Mouse (Mus musculus) lung, embryonic 14.5 days (tissue): ENCODE results near the gene C2. TPM values are rescaled to one million over a fixed set of nuclear protein-coding genes. Genes with fewer than 3 reads are reported as not detected.
"Not testable (repeated sequence)": the region's sequence is repeated elsewhere in the genome, so short reads cannot be mapped to it uniquely, and the experiment has no call there.

Source experiments
- ATAC-seq: fragments of 200-750 bp; cut with Nextera tagmentation; 2 replicates; pipeline ENCODE4 v1.8.0; 2017; ENCODE audit warnings: mild to moderate bottlenecking, moderate TSS enrichment, moderate library complexity; ENCODE audit not compliant: insufficient read depth
- DNase-seq: peaks from one replicate; pipeline ENCODE4 v3.0.0-alpha.2; 2015
- H3K27ac ChIP-seq: fragments of 300-500 bp; sonication (generic); 2 replicates; pipeline ENCODE4 v1.5.1; 2014; ENCODE audit warnings: low read depth, mild to moderate bottlenecking, moderate library complexity
- H3K27me3 ChIP-seq: fragments of 300-500 bp; sonication (generic); 2 replicates; pipeline ENCODE4 v1.6.1; 2014; ENCODE audit warnings: low read length, control low read depth; ENCODE audit not compliant: insufficient read depth
- H3K36me3 ChIP-seq: fragments of 300-500 bp; sonication (generic); 2 replicates; pipeline ENCODE4 v1.6.1; 2014; ENCODE audit warnings: control low read depth; ENCODE audit not compliant: insufficient read depth
- H3K4me1 ChIP-seq: fragments of 300-500 bp; sonication (generic); 2 replicates; pipeline ENCODE4 v1.6.1; 2014; ENCODE audit warnings: antibody characterized with exemption, control low read depth; ENCODE audit not compliant: insufficient read depth
- H3K4me2 ChIP-seq: fragments of 300-500 bp; sonication (generic); 2 replicates; pipeline ENCODE4 v1.6.1; 2014; ENCODE audit warnings: mild to moderate bottlenecking
- H3K4me3 ChIP-seq: fragments of 300-500 bp; sonication (generic); 2 replicates; pipeline ENCODE4 v1.5.1; 2014; ENCODE audit warnings: low read depth, low read length
- H3K9ac ChIP-seq: fragments of 300-500 bp; sonication (generic); 2 replicates; pipeline ENCODE4 v1.6.1; 2014
- H3K9me3 ChIP-seq: fragments of 300-500 bp; sonication (generic); 2 replicates; pipeline ENCODE4 v1.6.1; 2016; ENCODE audit warnings: low read depth, low read length, control low read depth
- CTCF ChIP-seq: IDR thresholded peaks from 2 replicates; pipeline ENCODE4 v1.5.1; 2016; ENCODE audit warnings: antibody characterized with exemption, low read depth
- WGBS: fragments of 180-500 bp; shearing (Covaris S2); extraction: QIAGEN DNeasy Blood & Tissue Kit; methylation state at CpG from one replicate; pipeline ENCODE4 v1.1.7; 2014; 5-methylcytosine and 5-hydroxymethylcytosine counted together
- microRNA-seq: library from miRNA; unstranded; fragments of <30 nt; microRNA quantifications from one replicate; pipeline ENCODE4, GENCODE M21; 2016; ENCODE audit warnings: borderline number of aligned reads
- polyA plus RNA-seq: library from polyadenylated mRNA; unstranded; fragments of >200 nt; fragmentation: Nextera tagmentation; extraction: Ambion mirVana; gene quantifications from 2 replicates; pipeline ENCODE4 v1.2.1, GENCODE M21; 2014

The C2 gene
- polyA plus RNA-seq, 1 experiment from 2014 or later = 1.4 TPM

DNA sequence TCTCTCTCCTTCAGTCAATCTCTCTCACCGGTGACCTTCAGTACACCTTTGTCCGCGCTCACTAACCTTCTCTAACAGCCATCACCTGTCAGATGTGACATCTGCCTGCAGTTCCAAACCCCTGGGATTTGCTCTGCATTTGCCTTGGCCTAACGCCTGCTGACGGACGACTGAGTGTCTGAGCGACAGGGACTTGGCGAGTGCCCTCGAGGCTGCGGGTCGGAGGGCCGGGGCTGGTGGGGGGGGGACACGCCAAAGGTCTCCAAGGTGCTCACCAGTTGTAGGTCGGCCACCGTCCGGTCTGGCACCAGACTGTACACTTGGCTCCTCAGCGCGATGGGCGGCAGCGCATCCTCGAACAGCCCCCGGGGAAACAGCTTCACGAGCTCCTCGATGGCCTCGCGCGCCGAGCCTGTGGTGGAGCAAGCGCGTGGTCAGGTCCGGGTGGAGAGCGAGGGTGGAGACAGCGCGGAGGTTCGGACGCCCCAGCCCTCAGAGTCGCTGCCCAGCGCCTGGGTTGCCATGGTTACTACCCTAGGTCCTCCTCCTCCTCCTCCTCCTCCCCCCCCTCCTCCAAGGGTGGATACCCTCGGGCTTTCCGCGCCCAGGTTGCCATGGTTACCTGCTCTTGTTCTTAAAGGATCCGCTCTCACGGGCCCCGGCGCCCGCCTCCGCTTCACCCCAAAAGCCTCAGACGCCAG lies 61.8 kb downstream of the C2 start:
- Histone ChIP-seq H3K9me3 (no peaks in the 10 kb centered on the region), H3K27ac (peak overlapping the region; percentile 48; the same call in 1 of the 2 replicates), H3K36me3 (peaks cover 38% of the 10 kb centered on the region), H3K4me1 (no peaks in the 10 kb centered on the region), H3K27me3 (no peaks in the 10 kb centered on the region), H3K4me2 (peak overlapping the region; percentile 90), H3K4me3 (peak overlapping the region; percentile 78), H3K9ac (peak overlapping the region; percentile 66)
- WGBS = 4% methylated on average over 39 of the region's 48 CpGs
- no peak for TF ChIP-seq CTCF
- DNase-seq (no peak), ATAC-seq (peak; percentile 85)

DNA sequence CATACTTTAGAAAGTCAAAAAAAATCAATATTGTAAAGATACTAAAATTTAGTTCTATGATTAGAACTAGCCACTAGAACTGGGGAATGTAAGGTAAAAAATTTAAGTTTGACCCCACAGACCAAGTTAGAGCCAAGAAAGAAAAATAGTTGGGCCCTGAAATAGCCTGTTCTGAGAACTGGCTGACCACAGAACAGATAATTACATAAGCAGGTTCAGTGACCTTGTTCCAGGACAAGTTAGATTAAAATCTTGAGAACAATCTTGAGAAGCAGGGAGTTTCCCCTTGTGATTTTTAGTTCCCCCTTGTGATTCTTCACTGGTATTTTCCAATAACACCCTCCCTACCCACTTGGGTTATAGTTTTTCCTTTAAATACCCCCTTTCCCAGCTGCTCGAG lies 67.3 kb downstream of the C2 start:
- not testable (repeated sequence) for H3K4me3 ChIP-seq, H3K9me3 ChIP-seq, ATAC-seq, H3K27ac ChIP-seq, H3K27me3 ChIP-seq, H3K9ac ChIP-seq, DNase-seq, H3K4me2 ChIP-seq, H3K4me1 ChIP-seq
- peaks cover 39% of the 10 kb centered on the region for H3K36me3 ChIP-seq
- 83% methylated on average over 1 of the region's 1 CpGs for WGBS

DNA sequence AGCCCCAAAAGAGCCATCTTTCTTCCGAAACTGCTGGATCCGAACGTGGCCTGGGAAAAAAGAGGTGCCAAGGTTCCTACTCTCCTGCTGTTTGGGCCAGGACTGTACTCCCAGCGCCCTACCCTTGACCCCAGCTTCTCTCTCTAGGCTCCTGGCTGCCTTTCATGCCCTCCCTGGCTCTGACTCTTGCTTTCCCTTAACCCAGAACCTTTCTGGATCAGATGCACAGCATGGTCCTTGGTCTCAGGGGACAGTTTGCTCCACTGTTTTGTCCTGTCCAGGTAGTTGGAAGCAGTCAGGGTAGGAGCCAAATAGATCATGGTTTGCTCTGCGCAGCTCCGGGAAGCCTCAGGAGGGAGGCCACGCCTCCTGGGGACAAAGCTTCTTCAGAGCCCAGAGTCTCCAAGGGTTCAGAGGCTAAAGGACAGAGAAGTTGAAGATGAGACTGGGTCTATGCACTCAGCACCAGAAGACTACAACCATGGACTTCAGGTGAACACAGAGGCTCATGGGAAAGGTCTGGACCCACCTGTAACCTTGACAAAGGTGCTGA lies 83.2 kb downstream of the C2 start:
- no peak overlapping the region for H3K4me3 ChIP-seq
- H3K4me2 ChIP-seq = no peak overlapping the region
- no peak for DNase-seq
- WGBS = 77% methylated on average over 7 of the region's 7 CpGs
- H3K4me1 ChIP-seq = no peaks in the 10 kb centered on the region
- no peak overlapping the region for H3K9ac ChIP-seq
- H3K27me3 ChIP-seq = no peaks in the 10 kb centered on the region
- no peak for TF ChIP-seq CTCF
- H3K27ac ChIP-seq = no peak overlapping the region
- no peaks in the 10 kb centered on the region for H3K9me3 ChIP-seq
- no peak for ATAC-seq
- no peaks in the 10 kb centered on the region for H3K36me3 ChIP-seq

DNA sequence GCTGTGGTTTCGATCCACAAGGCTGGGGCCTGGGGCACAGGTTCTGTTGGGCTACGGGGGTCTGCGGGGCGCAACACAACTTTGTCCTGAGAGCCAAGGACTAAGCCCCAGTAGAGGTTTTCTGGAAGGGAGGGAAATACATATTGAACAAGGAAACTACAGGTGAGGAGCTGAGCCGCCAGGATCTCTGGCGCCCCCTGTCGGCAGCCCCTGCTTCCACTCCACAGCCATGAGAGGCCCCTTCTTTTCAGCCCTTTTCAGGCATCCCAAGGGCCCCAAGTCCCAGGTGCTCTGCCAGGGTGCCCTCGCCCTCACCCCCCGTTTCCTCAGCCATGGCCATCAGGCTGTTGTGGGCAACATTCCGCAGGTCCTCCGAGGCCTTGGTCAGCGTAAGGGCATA lies 84.3 kb downstream of the C2 start:
- H3K4me2 ChIP-seq, H3K9me3 ChIP-seq, H3K27me3 ChIP-seq, H3K9ac ChIP-seq, H3K36me3 ChIP-seq, ATAC-seq, H3K4me3 ChIP-seq, H3K27ac ChIP-seq, H3K4me1 ChIP-seq: not testable (repeated sequence)
- peak; percentile 41 for DNase-seq
- TF ChIP-seq CTCF = peak; percentile 71
- WGBS = 62% methylated on average over 12 of the region's 12 CpGs

Small RNAs within 50 kb of the gene (microRNA-seq; reads per million reads assigned to microRNA genes)
- gene Mir6970 = not detected
- 2.1 reads per million for gene Mir6971
- not detected for gene Mir6972

Other genes with a start within 250 kb of the C2 start
- gene Tnxb, start 227.7 kb downstream of the C2 start, polyA plus RNA-seq = 0.38 and 0.45 TPM in 2 replicates
- gene C4b, start 154.4 kb downstream of the C2 start, polyA plus RNA-seq = not detected in 2 replicates
- not detected in 2 replicates for gene Cyp21a1, start 93.7 kb downstream of the C2 start, polyA plus RNA-seq
- gene Stk19, start 61.3 kb downstream of the C2 start, polyA plus RNA-seq = 22.2 and 25.0 TPM in 2 replicates
- 56.0 and 71.5 TPM in 2 replicates for gene Dxo, start 61.2 kb downstream of the C2 start, polyA plus RNA-seq
- gene Skiv2l, start 48.1 kb downstream of the C2 start, polyA plus RNA-seq = 44.6 and 50.3 TPM in 2 replicates
- 110 and 115 TPM in 2 replicates for gene Nelfe, start 47.9 kb downstream of the C2 start, polyA plus RNA-seq
- gene Cfb, start 35.7 kb downstream of the C2 start, polyA plus RNA-seq = 1.8 and 2.5 TPM in 2 replicates
- 0.81 and 1.2 TPM in 2 replicates for gene Zbtb12, start 18.8 kb downstream of the C2 start, polyA plus RNA-seq
- gene Gm20547, start 16.2 kb downstream of the C2 start, polyA plus RNA-seq = not detected in 2 replicates
- 64.1 and 71.0 TPM in 2 replicates for gene Ehmt2, start 204 bp upstream of the C2 start, polyA plus RNA-seq
- gene Slc44a4, start 16.2 kb upstream of the C2 start, polyA plus RNA-seq = 0.42 and 0.55 TPM in 2 replicates
- 10.6 and 11.6 TPM in 2 replicates for gene Neu1, start 33.0 kb upstream of the C2 start, polyA plus RNA-seq
- 0.16 and 0.35 TPM in 2 replicates for gene Hspa1b, start 61.0 kb upstream of the C2 start, polyA plus RNA-seq
- gene Gm20481, start 71.6 kb upstream of the C2 start, polyA plus RNA-seq = 1.3 TPM in 1 of 2 replicates, not detected in the other
- 2.0 and 2.1 TPM in 2 replicates for gene Hspa1a, start 73.9 kb upstream of the C2 start, polyA plus RNA-seq
- 0.83 and 1.1 TPM in 2 replicates for gene Hspa1l, start 74.4 kb upstream of the C2 start, polyA plus RNA-seq
- 241 and 265 TPM in 2 replicates for gene Lsm2, start 83.6 kb upstream of the C2 start, polyA plus RNA-seq
- 135 and 161 TPM in 2 replicates for gene Vars, start 102.7 kb upstream of the C2 start, polyA plus RNA-seq
- gene Vwa7, start 118.3 kb upstream of the C2 start, polyA plus RNA-seq = 0.11 and 0.47 TPM in 2 replicates
- gene Sapcd1, start 129.8 kb upstream of the C2 start, polyA plus RNA-seq = 16.1 and 17.2 TPM in 2 replicates
- gene Msh5, start 148.5 kb upstream of the C2 start, polyA plus RNA-seq = 4.2 and 4.6 TPM in 2 replicates
- 67.1 and 73.6 TPM in 2 replicates for gene Clic1, start 151.7 kb upstream of the C2 start, polyA plus RNA-seq
- 319 and 338 TPM in 2 replicates for gene Ddah2, start 160.8 kb upstream of the C2 start, polyA plus RNA-seq
- 0.38 TPM in 1 of 2 replicates, not detected in the other for gene Ly6g6c, start 167.1 kb upstream of the C2 start, polyA plus RNA-seq
- 0.95 and 1.4 TPM in 2 replicates for gene Mpig6b, start 167.9 kb upstream of the C2 start, polyA plus RNA-seq
- gene Ly6g6e, start 178.6 kb upstream of the C2 start, polyA plus RNA-seq = 0.39 and 0.43 TPM in 2 replicates
- gene Ly6g6d, start 179.8 kb upstream of the C2 start, polyA plus RNA-seq = 2.7 and 4.0 TPM in 2 replicates
- gene Ly6g6f, start 187.3 kb upstream of the C2 start, polyA plus RNA-seq = 0.49 and 0.96 TPM in 2 replicates
- 79.7 and 80.9 TPM in 2 replicates for gene Abhd16a, start 191.0 kb upstream of the C2 start, polyA plus RNA-seq
- gene Ly6g5c, start 210.0 kb upstream of the C2 start, polyA plus RNA-seq = not detected in 2 replicates
- gene Ly6g5b, start 217.2 kb upstream of the C2 start, polyA plus RNA-seq = 1.1 TPM in 2 replicates
- 18.3 and 19.0 TPM in 2 replicates for gene Gpank1, start 223.2 kb upstream of the C2 start, polyA plus RNA-seq
- gene Csnk2b, start 223.8 kb upstream of the C2 start, polyA plus RNA-seq = 288 and 291 TPM in 2 replicates
- 6.8 and 7.6 TPM in 2 replicates for gene D17H6S53E, start 228.1 kb upstream of the C2 start, polyA plus RNA-seq
- gene Apom, start 233.8 kb upstream of the C2 start, polyA plus RNA-seq = 0.31 and 0.67 TPM in 2 replicates
- gene Bag6, start 236.9 kb upstream of the C2 start, polyA plus RNA-seq = 65.9 and 69.1 TPM in 2 replicates